Mouse (Mus musculus): Measurements from ENCODE around the gene Ccnc.

Ccnc gene

DNA sequence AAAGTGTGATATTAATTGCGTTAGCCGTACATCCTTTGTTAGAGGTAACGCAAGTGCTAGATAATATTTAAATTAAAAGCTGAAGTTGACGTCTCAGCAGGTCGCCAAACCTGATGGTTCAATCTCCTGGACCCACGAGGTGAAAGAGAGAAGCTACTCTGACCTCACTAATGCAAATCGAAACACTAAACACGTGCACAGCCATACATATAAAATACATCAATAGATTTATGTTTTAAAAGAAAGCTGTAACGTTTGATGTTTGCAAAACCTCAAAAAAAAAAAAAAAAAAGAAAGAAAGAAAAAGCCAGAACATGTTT is 49.4 kb downstream of the Ccnc start:
- in situ Hi-C loops (cut with MboI; ENCODE audit: low pct_unique_long_range_greater_than_20kb in 1 of 2, low sequenced_read_pairs in 2 of 2, unreplicated experiment in 1 of 2): no loop called here

- in situ Hi-C loops (cut with MboI; ENCODE audit: low pct_unique_long_range_greater_than_20kb in 1 of 2, low sequenced_read_pairs in 2 of 2, unreplicated experiment in 1 of 2): no loop called here
Observed at GRCm38 (mm10) chr4:21780816-21781726, 53.6 kb downstream of the Ccnc start.

DNA sequence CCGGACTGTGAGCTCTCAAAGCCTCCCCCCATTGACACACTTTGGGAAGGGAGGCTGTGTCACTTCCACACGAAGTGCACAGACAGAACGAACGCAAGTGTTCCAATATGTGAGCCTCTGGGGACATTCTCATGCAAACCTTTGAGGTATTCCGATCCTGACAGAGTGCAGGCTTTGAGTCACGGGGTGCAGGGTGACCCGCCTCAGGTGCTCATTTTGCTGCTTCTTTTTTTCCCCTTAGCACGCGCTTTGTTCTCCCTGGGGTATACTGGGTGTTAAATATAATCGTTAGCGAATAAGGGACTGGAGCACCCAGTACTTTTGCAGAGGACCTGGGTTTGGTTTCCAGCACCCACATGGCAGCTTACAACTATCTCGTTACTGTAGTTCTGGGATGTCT is 58.8 kb downstream of the Ccnc start:
- in situ Hi-C loops (cut with MboI; ENCODE audit: low pct_unique_long_range_greater_than_20kb in 1 of 2, low sequenced_read_pairs in 2 of 2, unreplicated experiment in 1 of 2): no loop called here

GRCm38 (mm10) chr4:21788903-21789302 is 61.4 kb downstream of the Ccnc start:
- in situ Hi-C loops (cut with MboI; ENCODE audit: low pct_unique_long_range_greater_than_20kb in 1 of 2, low sequenced_read_pairs in 2 of 2, unreplicated experiment in 1 of 2): no loop called here

DNA sequence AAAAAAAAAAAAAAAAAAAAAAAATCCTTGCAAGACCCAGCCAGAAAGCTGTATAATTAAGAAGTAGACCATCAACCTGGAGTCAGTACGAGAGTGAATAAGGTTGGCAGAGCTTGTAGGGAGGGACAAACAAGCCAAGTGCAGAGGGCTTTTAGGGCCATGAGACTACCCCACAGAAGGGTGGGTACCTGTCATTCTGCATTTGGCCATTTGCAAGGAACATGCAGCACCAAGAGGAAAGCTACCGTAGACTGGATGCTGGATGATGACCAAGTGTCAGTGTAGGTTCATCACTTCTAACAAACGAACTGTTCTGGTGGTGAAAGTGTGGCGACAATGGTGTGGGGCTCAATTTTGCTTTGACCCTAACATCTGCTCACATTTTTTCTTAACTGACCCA is 62.3 kb downstream of the Ccnc start:
- in situ Hi-C loops (cut with MboI; ENCODE audit: low pct_unique_long_range_greater_than_20kb in 1 of 2, low sequenced_read_pairs in 2 of 2, unreplicated experiment in 1 of 2): no loop called here

DNA sequence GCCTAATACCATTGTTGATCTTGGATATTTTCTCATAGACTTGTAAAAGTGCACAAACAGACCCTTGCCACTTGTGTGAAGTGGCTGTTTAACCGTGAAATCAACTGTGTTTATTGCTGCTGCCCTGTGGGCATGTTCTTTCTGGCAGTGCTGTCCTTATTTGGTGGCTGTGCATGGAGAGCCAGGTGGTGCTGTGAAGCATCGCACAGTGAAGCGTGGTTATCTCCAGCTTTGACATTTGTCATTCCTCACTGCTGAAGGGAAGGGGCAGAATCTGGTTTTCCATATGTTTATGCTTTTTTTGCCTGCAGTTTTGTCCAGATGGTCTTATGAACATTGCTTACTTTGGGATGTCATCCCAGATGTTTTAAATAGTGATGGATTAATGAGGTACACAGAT is 66.1 kb downstream of the Ccnc start:
- in situ Hi-C loops (cut with MboI; ENCODE audit: low pct_unique_long_range_greater_than_20kb in 1 of 2, low sequenced_read_pairs in 2 of 2, unreplicated experiment in 1 of 2): no loop called here

DNA sequence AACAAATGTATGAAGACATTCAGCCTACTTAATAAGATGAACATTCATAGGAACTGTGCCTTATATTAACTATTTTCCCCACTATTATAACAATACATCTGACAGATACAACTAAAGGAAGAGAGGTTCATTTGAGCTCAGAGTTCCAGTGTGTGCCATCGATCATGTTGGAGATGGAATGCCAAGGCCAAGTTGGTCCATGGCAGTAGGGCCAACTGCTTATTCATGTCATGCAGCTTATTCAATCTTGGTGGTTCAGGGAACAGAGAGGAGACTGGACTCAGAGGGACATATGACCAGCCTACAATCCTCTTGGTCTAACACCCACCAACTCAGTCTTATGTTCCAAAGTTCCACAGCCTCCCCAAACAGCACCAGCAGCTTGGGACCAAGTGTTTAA is 73.5 kb downstream of the Ccnc start:
- in situ Hi-C loops (cut with MboI; ENCODE audit: low pct_unique_long_range_greater_than_20kb in 1 of 2, low sequenced_read_pairs in 2 of 2, unreplicated experiment in 1 of 2): no loop called here

- in situ Hi-C loops (cut with MboI; ENCODE audit: low pct_unique_long_range_greater_than_20kb in 1 of 2, low sequenced_read_pairs in 2 of 2, unreplicated experiment in 1 of 2): no loop called here
Observed at GRCm38 (mm10) chr4:21801620-21802019, 74.1 kb downstream of the Ccnc start.

- in situ Hi-C loops (cut with MboI; ENCODE audit: low pct_unique_long_range_greater_than_20kb in 1 of 2, low sequenced_read_pairs in 2 of 2, unreplicated experiment in 1 of 2): no loop called here
Observed at GRCm38 (mm10) chr4:21807204-21807603, 79.7 kb downstream of the Ccnc start.
